Mouse (Mus musculus) urinary bladder, adult 18-20 months (tissue): ENCODE results near the gene Pnpla7.
"Not testable (repeated sequence)": the region's sequence is repeated elsewhere in the genome, so short reads cannot be mapped to it uniquely, and the experiment has no call there.

ENCODE experiments used
- DNase-seq, 2 experiments: peaks; one replicate each; pipeline ENCODE4 v3.0.0; 2022; ENCODE audit warnings: low spot score in 2 of 2, mixed read lengths in 2 of 2

Gene Pnpla7

DNA sequence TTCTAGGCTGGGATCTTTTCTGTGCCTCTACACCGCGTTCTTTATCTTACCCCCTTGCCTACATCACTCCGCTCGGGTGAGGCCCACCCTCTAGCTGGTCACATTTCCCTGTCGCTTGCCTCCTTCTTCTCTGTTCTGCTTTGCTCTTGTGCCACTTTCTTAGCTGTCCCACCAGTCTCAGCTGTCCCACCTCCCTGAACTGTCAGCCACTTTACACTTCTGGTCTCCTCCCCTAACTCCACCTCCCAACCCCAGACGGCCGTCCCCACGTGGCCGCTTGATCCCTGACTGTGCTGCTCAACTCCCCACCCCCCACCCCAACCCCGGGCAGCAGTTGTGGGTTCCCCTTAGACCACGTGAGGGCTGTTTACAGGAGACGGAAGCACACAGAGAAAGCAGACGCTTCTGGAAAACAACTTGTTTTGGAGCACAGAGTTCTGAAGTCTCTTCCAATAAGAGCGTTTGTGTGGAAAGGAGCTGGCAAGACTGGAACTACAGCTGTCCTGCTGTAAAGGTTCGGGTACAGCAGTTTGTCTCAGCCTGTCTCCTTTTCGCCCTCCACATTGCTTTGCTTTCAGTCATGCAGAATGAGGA lies at the start of gene Pnpla7:
Gene Pnpla7, plus strand, starts transcription at position 330 of the 594 bp plus-strand sequence.
- peak; percentile 49 to 76 for DNase-seq

- DNase-seq, result no peak
Observed at GRCm38 (mm10) chr2:24926345-24926964, 49.4 kb upstream of the Pnpla7 start.

GRCm38 (mm10) chr2:24926965-24927358 lies 48.9 kb upstream of the Pnpla7 start:
- DNase-seq, result no peak

DNA sequence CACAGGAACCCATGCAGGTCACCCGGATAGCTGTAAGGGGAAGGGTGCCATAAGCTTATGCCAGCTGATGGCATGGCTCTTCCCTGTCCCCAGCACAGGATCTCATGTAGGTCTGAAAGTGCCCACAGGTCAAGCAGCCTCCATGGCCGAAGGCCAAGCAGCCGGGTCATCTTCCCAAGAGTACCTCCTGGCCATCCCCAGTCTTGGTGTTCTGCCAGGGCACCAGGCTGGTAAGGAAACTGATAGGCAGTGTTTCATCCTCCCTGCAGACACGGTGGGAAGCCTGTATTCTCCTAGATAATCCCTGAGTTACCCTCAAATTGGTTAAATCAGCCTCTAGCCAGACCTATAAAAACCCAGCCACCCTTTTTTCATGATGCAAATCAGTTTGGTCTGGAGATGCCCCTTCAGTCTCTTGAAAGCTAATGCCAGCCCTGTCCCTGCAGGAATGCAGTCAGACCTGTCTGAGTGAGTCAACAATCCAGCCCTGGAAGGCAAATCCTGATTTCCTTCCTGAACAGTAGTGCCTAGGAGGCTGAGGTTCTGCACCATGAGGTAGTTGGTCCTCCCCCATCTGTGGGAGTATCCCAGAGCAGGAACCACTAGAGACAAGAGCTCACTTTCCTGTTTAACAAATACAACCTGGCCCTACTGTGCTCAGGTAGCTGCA lies 47.9 kb upstream of the Pnpla7 start:
- DNase-seq, result peak; percentile 35 to 72

GRCm38 (mm10) chr2:24929119-24929518 lies 46.7 kb upstream of the Pnpla7 start:
- DNase-seq, result peak; percentile 23 to 25

DNA sequence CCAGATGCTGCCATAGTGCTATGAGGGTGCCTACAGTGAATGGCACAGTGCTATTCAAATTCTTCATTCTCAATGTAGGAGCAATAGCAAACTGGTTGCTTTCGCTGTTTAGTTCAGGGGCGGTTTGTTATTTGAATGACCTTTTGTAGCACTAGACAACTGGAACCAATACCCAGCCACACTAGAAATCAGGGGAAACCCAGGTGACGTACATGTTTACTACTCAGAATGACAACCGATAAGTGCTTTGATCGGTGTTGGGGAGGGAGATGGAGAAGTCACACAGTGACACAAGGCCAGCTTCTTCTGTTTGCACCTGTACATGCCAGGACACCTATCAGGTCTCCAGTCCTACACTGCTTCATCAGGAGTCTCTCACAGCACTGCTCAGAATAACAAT lies 46.2 kb upstream of the Pnpla7 start:
- DNase-seq, result no peak

GRCm38 (mm10) chr2:24934441-24934963 lies 41.3 kb upstream of the Pnpla7 start:
- DNase-seq, result no peak

DNA sequence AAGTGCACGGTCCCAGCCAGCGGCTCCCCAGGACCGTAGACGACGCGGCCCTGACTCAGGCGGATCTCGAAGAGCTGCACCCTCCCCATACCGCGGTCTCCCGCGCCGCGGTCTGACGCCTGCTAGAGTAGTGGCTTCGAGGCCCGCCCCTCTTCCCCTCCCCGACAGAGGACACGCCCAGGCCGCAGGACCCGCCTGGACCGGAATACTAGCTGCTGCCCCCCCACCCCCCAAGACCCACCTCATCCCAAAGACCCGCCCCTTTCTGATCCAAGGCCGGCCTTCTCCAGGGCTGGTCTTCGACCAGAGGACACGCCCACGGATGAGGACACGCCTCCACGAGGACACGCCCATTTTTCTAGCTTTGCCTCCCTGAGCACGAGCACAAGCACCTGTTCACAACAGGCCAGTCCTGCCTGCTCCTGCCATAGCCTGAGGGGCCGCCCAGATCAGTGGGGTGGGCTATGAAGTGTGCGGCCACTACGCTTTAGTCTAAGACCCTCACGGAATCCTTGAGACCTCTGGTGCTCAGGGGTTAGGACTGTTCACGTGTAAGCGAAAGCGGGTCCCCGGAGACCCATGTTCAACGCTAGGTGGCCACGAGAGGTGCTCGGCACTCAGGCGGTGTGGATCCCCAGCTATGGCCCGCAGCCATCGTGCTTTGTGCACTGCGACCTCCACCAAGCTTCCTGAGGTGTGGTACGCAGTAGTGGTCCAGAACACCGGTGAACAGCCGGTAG lies 40.6 kb upstream of the Pnpla7 start, which contains the start of gene Arrdc1:
Gene Arrdc1, minus strand, starts transcription at position 196 of the 740 bp plus-strand sequence.
- DNase-seq, result peak; percentile 91 to 95

- no peak for DNase-seq
Observed at GRCm38 (mm10) chr2:24942092-24942491, 33.7 kb upstream of the Pnpla7 start.

GRCm38 (mm10) chr2:24944304-24944703 lies 31.5 kb upstream of the Pnpla7 start:
- not testable (repeated sequence) for DNase-seq

DNA sequence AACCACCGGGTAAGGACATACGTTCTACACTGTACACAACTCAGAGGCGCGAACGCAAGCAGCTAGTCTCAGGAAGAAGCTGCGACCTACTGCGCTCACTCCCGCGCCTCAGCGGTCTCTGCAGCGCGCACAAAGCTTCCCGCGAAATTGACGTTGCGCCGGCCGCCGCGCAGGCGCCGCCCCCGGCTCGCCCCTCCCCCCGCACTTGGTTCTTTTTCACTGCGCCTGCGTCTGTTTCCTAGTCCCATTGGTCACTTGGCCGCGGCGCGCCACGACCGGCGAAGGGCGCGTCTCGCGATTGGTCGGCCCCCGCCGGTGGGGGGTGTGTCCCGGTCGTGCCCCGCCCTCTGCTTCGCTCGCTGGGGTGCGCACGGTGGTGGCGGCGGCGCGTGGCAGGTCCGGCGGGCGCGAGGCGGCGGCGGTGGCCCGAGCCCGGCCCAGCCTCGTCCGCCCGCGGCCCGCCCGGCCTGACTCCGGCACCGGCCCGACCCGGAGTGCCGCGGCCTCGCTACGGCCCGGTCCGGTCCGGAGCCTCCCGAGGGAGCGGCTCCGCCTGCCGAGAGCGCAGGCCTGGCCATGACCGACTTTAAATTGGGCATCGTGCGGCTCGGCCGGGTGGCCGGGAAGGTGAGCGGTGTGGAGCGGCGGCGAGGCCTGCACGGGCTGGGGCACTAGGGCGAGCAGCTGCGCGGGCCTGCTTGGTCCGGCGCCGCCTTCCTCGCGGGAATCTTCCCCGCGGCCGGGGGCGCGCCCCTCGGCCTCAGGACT lies 26.2 kb upstream of the Pnpla7 start, which contains the start of gene Zmynd19:
Gene Zmynd19, plus strand, starts transcription at position 372 of the 768 bp plus-strand sequence.
- DNase-seq, result peak; percentile 95 to 98

DNA sequence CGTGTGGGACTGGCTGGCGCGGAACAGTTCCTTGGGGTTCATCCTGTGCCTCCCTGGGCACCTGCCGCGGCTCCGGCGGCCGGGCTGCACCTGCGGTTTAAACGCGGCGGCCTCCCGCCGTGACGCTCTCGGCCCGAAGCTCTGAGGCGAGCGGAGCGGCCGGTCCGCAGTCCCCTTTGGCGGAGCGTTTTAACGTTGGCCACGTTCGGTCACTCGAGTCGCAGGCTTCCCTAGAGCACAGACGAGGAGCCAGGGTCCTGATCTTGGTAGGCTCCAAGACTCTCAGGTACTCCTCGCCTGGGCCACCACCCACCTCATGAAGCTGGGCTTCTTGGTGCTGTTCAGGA lies 25.7 kb upstream of the Pnpla7 start:
- DNase-seq, result no peak

- no peak for DNase-seq
Observed at GRCm38 (mm10) chr2:24952537-24953055, 23.2 kb upstream of the Pnpla7 start.

GRCm38 (mm10) chr2:24960910-24961309 lies 14.9 kb upstream of the Pnpla7 start:
- DNase-seq, result peak in 1 of 2 experiments; percentile 7

GRCm38 (mm10) chr2:24962304-24963000 lies 13.4 kb upstream of the Pnpla7 start, which contains the start of gene Dph7:
Gene Dph7 (plus strand): TSS chr2:24962400.
- DNase-seq, result peak; percentile 76 to 87

DNA sequence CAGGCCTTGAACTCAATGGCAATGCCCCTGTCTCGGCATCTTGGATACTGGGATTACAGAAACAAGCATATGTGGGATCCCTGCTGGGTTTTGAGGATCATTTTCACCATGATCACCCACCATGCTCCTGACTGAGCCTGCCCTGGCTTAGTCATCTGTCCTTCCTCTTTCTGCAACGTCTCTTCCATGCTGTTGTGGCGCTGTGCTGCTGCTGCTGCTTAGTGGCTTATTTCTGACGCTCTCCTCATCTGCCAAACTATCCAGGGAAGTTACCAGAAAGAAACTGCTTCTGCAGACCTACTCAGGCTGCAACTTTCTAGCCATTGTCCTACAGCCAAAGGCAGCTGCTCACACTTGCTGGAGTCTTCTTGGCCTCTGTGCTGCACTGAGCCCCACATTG lies 5.4 kb upstream of the Pnpla7 start:
- DNase-seq, result no peak

DNA sequence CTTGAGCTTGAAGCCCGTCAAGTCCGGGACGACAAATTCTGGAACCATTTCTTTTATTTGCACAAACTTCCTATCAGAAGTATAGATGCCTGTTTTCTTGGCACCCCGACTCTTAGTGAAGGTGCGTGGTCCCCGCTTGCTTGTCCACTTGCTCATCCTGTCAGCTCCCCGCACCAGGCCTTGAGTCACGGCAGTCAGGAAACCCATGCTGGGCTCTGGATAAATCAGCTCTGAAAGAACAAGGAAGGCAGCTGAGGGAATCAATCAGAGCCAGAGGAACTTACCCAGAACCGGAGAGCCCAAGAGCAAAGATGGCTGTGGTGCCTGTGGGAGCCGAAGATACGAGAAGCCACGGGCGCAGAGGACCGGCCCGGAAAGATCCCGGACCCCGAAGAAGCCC lies 1.4 kb upstream of the Pnpla7 start:
- DNase-seq, result peak in 1 of 2 experiments; percentile 31

DNA sequence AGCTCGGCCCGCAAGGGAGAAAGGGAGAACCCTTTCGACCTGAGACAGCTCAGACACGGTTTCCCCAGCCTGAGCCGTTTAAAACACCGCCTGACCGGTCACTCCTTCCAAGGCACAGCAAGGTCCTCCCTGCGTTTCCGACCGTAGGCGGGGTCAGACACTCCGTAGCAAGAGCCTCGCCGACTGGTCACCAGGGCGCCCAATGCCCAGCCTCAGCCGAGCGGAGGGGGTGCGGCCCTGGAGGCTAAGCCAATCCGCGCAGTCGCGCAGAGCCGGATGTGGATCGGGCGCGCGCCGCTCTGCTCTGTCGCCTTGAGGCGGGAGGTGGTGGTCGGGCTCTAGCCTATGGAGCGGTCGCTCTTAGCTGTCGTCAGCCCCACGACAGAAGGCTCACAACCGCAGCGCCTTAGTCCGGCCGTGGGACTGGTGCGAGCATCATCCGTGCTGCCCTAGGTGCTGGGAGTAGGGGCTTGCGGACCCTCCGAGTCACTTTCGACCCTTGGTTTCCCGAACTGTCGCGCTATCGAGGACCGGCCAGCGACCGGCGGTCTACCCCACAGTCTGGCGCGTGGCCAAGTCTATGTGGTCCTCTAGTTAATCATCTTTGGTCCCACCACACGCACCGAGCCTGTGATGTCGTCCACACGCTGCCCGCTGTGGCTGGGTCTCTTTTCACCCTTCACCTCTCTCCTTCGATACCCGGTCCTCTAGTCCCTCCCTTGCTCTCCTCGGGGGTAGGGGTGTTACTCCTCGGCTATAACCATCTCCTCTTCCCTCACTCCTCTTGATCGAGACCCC lies 728 bp upstream of the Pnpla7 start, which contains the start of gene Mrpl41:
Gene Mrpl41, minus strand, starts transcription at position 193 of the 798 bp plus-strand sequence.
- DNase-seq, result peak; percentile 86 to 95

- no peak for DNase-seq
Observed at GRCm38 (mm10) chr2:24976960-24977359, 1.1 kb downstream of the Pnpla7 start.
